Comparison of ENCODE assay signal across 21 mouse cellular contexts in genomic region chr4:59125053-59125452, GRCm38 (mm10). TPM values are rescaled to one million over a fixed set of nuclear protein-coding genes. Genes with fewer than 3 reads are reported as not detected.
"Had no signal": no experiment of that assay in that cellular context is flagged by ENCODE, and none has a peak within 500 bp of the region (broad histone marks: within the 10 kb centered on the region; RNA-seq: fewer than 3 reads in every experiment).

No protein-coding gene starts in this region.

- DNase-seq: retina, postnatal 1 day; right cerebral cortex, adult 18-20 months; right cerebral cortex, postnatal 14 days; right cerebral cortex, postnatal 25 days; right cerebral cortex, postnatal 4 days; spleen, adult 18-20 months; thymus, adult 18-20 months; thymus, adult 2 months; thymus, postnatal 14 days; thymus, postnatal 25 days; thymus, postnatal 36 days; thymus, postnatal 4 days had no signal

- H3K36me3 ChIP-seq: neural tube, embryonic 13.5 days; neural tube, embryonic 15.5 days; stomach, embryonic 15.5 days had no signal

- H3K27me3 ChIP-seq: neural tube, embryonic 13.5 days; neural tube, embryonic 15.5 days; stomach, embryonic 15.5 days had no signal

- H3K4me1 ChIP-seq: neural tube, embryonic 13.5 days; neural tube, embryonic 15.5 days; stomach, embryonic 15.5 days had no signal

- H3K4me3 ChIP-seq: neural tube, embryonic 13.5 days; neural tube, embryonic 15.5 days; stomach, embryonic 15.5 days had no signal

- H3K27ac ChIP-seq: neural tube, embryonic 13.5 days; neural tube, embryonic 15.5 days; stomach, embryonic 15.5 days; stomach, postnatal 0 days had no signal

- H3K9ac ChIP-seq: neural tube, embryonic 13.5 days; neural tube, embryonic 15.5 days; stomach, embryonic 15.5 days had no signal

- H3K9me3 ChIP-seq: neural tube, embryonic 13.5 days; neural tube, embryonic 15.5 days; stomach, embryonic 15.5 days had no signal

RNA-seq across cellular contexts. Expression of gene AI481877, which starts 13.7 kb away (rescaled TPM):
- total RNA-seq: neutrophil, adult 5-6 weeks had no signal
- polyA plus RNA-seq: neural tube, embryonic 13.5 days; small intestine, adult 2 months; spleen, adult 2 months; stomach, embryonic 14.5 days; stomach, embryonic 15.5 days; thymus, adult 2 months; urinary bladder, adult 2 months had no signal
